Mouse (Mus musculus): ENCODE measurements at regions not wholly inside any gene's neighbourhood (a gene's known extent, or its start where the extent isn't known, plus 50 kb on each side); places are given as distances from the start of the nearest gene placed in this dataset.

GRCm38 (mm10) chr15:64434502-64434901 is 374.2 kb upstream of the Fam49b start:
- in situ Hi-C loops (cut with MboI; ENCODE audit: unreplicated experiment in 2 of 2): no loop called here

GRCm38 (mm10) chr15:64434908-64435307 is 374.6 kb upstream of the Fam49b start:
- in situ Hi-C loops (cut with MboI; ENCODE audit: unreplicated experiment in 2 of 2): no loop called here

- in situ Hi-C loops (cut with MboI; ENCODE audit: unreplicated experiment in 2 of 2): loop anchor here in 1 of 2 experiments (10.0 kb wide), 1 partner anchor 270 kb away; no protein-coding TSS in a partner anchor
Measured at GRCm38 (mm10) chr15:64445076-64445475, 372.4 kb upstream of the Gm21798 start.

- in situ Hi-C loops (cut with MboI; ENCODE audit: unreplicated experiment in 2 of 2): loop anchor here in 1 of 2 experiments (10.0 kb wide), 1 partner anchor 272 kb away; no protein-coding TSS in a partner anchor
Measured at GRCm38 (mm10) chr15:64446411-64447072, 371.0 kb upstream of the Gm21798 start.

GRCm38 (mm10) chr15:64447239-64447952 is 370.1 kb upstream of the Gm21798 start:
- in situ Hi-C loops (cut with MboI; ENCODE audit: unreplicated experiment in 2 of 2): loop anchor here in 1 of 2 experiments (10.0 kb wide), 1 partner anchor 273 kb away; no protein-coding TSS in a partner anchor

- in situ Hi-C loops (cut with MboI; ENCODE audit: unreplicated experiment in 2 of 2): loop anchor here in 1 of 2 experiments (10.0 kb wide), 1 partner anchor 274 kb away; no protein-coding TSS in a partner anchor
Measured at GRCm38 (mm10) chr15:64448581-64449140, 368.8 kb upstream of the Gm21798 start.

GRCm38 (mm10) chr15:64470743-64471142 is 346.8 kb upstream of the Gm21798 start:
- in situ Hi-C loops (cut with MboI; ENCODE audit: unreplicated experiment in 2 of 2): no loop called here

- in situ Hi-C loops (cut with MboI; ENCODE audit: unreplicated experiment in 2 of 2): no loop called here
Measured at GRCm38 (mm10) chr15:64471597-64471996, 345.9 kb upstream of the Gm21798 start.

GRCm38 (mm10) chr15:64474236-64474635 is 343.3 kb upstream of the Gm21798 start:
- in situ Hi-C loops (cut with MboI; ENCODE audit: unreplicated experiment in 2 of 2): no loop called here

GRCm38 (mm10) chr15:64477131-64477530 is 340.4 kb upstream of the Gm21798 start:
- in situ Hi-C loops (cut with MboI; ENCODE audit: unreplicated experiment in 2 of 2): no loop called here

- in situ Hi-C loops (cut with MboI; ENCODE audit: unreplicated experiment in 2 of 2): no loop called here
Measured at GRCm38 (mm10) chr15:64480625-64481024, 336.9 kb upstream of the Gm21798 start.

GRCm38 (mm10) chr15:64481226-64481625 is 336.3 kb upstream of the Gm21798 start:
- in situ Hi-C loops (cut with MboI; ENCODE audit: unreplicated experiment in 2 of 2): no loop called here

- in situ Hi-C loops (cut with MboI; ENCODE audit: unreplicated experiment in 2 of 2): no loop called here
Measured at GRCm38 (mm10) chr15:64482960-64483359, 334.5 kb upstream of the Gm21798 start.

- in situ Hi-C loops (cut with MboI; ENCODE audit: unreplicated experiment in 2 of 2): no loop called here
Measured at GRCm38 (mm10) chr15:64487801-64488200, 329.7 kb upstream of the Gm21798 start.

GRCm38 (mm10) chr15:64500783-64501182 is 316.7 kb upstream of the Gm21798 start:
- in situ Hi-C loops (cut with MboI; ENCODE audit: unreplicated experiment in 2 of 2): no loop called here

- in situ Hi-C loops (cut with MboI; ENCODE audit: unreplicated experiment in 2 of 2): no loop called here
Measured at GRCm38 (mm10) chr15:64501479-64501878, 316.0 kb upstream of the Gm21798 start.

GRCm38 (mm10) chr15:64504751-64505150 is 312.7 kb upstream of the Gm21798 start:
- in situ Hi-C loops (cut with MboI; ENCODE audit: unreplicated experiment in 2 of 2): no loop called here

GRCm38 (mm10) chr15:64510649-64511048 is 306.8 kb upstream of the Gm21798 start:
- in situ Hi-C loops (cut with MboI; ENCODE audit: unreplicated experiment in 2 of 2): loop anchor here in 1 of 2 experiments (10.0 kb wide), 1 partner anchor 336 kb away; no protein-coding TSS in a partner anchor

- in situ Hi-C loops (cut with MboI; ENCODE audit: unreplicated experiment in 2 of 2): loop anchor here in 1 of 2 experiments (10.0 kb wide), 1 partner anchor 336 kb away; no protein-coding TSS in a partner anchor
Measured at GRCm38 (mm10) chr15:64511176-64511575, 306.3 kb upstream of the Gm21798 start.

GRCm38 (mm10) chr15:64512615-64513014 is 304.9 kb upstream of the Gm21798 start:
- in situ Hi-C loops (cut with MboI; ENCODE audit: unreplicated experiment in 2 of 2): loop anchor here in 1 of 2 experiments (10.0 kb wide), 1 partner anchor 338 kb away; no protein-coding TSS in a partner anchor

GRCm38 (mm10) chr15:64513501-64514097 is 303.9 kb upstream of the Gm21798 start:
- in situ Hi-C loops (cut with MboI; ENCODE audit: unreplicated experiment in 2 of 2): loop anchor here in 1 of 2 experiments (10.0 kb wide), 1 partner anchor 339 kb away; no protein-coding TSS in a partner anchor

Data from v-Abl transformed pro-B cells (cell line).